Mouse (Mus musculus) C2C12 (cell line): ENCODE results near the gene Clstn3.
A peak's percentile ranks its signal among the peaks of the same experiment; 100 is the strongest.

Source experiments
- CTCF ChIP-seq: IDR thresholded peaks from one replicate; pipeline ENCODE4 v1.5.1; 2011; ENCODE audit not compliant: control insufficient read depth, insufficient read depth, insufficient read length
- USF1 ChIP-seq: IDR thresholded peaks from one replicate; pipeline ENCODE4 v1.6.1; 2011; ENCODE audit warnings: low read depth, mild to moderate bottlenecking, control low read depth, moderate library complexity

DNA sequence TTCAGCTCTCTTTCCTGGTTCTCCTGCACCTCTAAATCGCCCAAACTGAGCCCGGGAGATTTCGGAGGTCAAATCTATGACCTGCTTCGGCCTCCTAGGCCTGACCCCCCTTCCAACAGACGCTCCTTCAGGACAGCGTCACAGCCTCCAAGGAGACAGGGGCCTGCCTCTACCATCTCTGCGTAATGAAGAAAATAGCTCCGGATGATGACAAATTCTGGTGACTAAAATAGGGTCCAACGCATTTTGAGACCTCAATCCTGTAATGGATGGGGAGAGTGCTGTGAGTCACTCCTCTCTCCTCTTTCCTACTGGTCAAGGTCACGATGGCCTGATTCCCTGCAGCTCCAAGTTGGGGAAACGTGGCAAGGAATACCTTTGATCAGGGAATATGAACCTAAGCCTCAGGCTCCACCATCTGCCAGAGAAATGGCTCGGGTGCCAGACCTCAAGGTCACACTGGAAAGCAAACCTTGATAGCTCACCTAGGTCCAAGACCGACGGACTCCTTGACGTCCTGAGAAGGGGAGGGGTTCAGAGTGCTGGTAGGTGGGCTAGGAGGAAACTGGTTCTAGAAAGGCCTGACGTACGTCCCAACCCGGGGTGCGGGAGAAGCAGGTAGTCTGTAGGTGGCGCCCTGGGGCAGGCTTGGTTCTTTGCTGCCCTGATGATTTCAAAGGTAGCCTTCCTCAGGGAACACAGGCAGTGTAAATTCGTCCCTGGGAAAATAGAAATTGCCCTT is 49.1 kb downstream of the Clstn3 start:
- TF ChIP-seq CTCF (peak; percentile 78), USF1 (no peak)
